Mouse (Mus musculus) spleen, adult 2 months (tissue): ENCODE data around the gene Rubcn.

ENCODE experiments used
- CTCF ChIP-seq: fragments of 200-500 bp; IDR thresholded peaks from 2 replicates; pipeline ENCODE4 v1.5.1; 2011; ENCODE audit warnings: mild to moderate bottlenecking, inconsistent platforms; ENCODE audit not compliant: insufficient read depth, insufficient read length, insufficient replicate concordance; ENCODE audit errors: extremely low read depth
- POLR2A ChIP-seq: fragments of 200-500 bp; IDR thresholded peaks from 2 replicates; pipeline ENCODE4 v1.6.1; 2011; ENCODE audit warnings: low read depth, low read length, inconsistent platforms

DNA sequence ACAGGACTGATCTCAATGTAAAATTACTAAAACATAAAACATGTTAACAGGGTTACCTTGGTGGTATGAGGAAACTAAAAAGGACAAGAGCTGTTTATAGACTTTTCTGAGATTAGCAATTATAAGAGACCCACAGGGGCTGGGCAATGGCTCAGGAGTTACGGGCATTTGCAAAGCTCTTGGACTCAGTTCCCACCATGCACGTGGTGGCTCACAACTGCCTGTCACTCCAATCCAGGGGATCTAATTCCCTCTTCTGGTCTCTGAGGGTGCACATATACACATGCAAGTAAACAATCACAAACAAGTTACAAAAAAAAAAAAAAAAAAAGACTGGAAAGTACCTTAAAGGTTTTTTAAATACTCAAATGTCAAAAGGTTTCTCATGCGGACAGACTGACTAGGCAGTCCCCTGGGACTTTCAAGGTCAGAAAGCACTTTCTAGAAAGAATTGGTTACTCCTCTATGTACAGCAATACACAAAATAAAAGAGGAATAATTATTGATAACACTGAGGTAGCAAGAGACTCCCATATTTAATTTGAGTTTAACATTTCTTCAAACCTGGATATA is 15.7 kb downstream of the Rubcn start:
- TF ChIP-seq CTCF (no peak), POLR2A (no peak)
